Mouse (Mus musculus) bone marrow macrophage, adult 2 months (primary cell): Measurements from ENCODE around the gene Itm2b.

Experiments used
- CTCF ChIP-seq: IDR thresholded peaks from 2 replicates; pipeline ENCODE4 v1.5.1; 2012; ENCODE audit warnings: low read depth, mild to moderate bottlenecking, low read length, moderate library complexity
- POLR2A ChIP-seq: IDR thresholded peaks from 2 replicates; pipeline ENCODE4 v1.6.1; 2012; ENCODE audit warnings: mild to moderate bottlenecking, low read depth, low read length, borderline replicate concordance

DNA sequence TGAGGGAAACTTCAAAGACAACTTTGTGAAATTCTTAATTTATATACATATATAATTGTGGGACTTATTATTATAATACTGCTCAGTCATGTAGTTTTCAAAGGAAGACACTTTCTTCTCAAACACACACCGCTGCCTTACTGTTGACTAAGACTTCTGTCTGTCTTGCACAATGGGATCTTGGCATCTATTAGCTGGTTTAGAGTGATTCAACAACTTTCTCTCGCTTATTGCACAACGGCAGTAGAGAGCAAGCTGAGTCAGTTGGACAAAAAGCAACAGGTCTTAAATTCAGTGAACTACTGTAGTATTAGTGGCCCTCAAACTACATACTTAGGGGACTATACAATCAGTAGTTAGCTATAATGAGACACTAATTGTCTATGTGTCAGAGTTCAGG lies 25.0 kb upstream of the Itm2b start:
- TF ChIP-seq POLR2A = no peak
- TF ChIP-seq CTCF = no peak
